Mouse (Mus musculus) neutrophil, adult 5-6 weeks (primary cell): Measurements from ENCODE around the gene Arhgap44. TPM values are rescaled to one million over a fixed set of nuclear protein-coding genes. Genes with fewer than 3 reads are reported as not detected.

Experiments
- ATAC-seq: fragments of 151-379, 151-347 bp; 2 replicates; pipeline ENCODE4 v1.8.0; 2017; ENCODE audit warnings: mild to moderate bottlenecking, moderate TSS enrichment; ENCODE audit not compliant: insufficient number of reproducible peaks, poor library complexity, low FRiP score, severe bottlenecking; ENCODE audit errors: extremely low read depth
- total RNA-seq: library from RNA; stranded (forward); fragments of 200-1000 nt; gene quantifications from 2 replicates; pipeline ENCODE4 v1.2.3, GENCODE M21; 2017

Gene Arhgap44
- total RNA-seq, 1 experiment from 2014 or later, result not detected

DNA sequence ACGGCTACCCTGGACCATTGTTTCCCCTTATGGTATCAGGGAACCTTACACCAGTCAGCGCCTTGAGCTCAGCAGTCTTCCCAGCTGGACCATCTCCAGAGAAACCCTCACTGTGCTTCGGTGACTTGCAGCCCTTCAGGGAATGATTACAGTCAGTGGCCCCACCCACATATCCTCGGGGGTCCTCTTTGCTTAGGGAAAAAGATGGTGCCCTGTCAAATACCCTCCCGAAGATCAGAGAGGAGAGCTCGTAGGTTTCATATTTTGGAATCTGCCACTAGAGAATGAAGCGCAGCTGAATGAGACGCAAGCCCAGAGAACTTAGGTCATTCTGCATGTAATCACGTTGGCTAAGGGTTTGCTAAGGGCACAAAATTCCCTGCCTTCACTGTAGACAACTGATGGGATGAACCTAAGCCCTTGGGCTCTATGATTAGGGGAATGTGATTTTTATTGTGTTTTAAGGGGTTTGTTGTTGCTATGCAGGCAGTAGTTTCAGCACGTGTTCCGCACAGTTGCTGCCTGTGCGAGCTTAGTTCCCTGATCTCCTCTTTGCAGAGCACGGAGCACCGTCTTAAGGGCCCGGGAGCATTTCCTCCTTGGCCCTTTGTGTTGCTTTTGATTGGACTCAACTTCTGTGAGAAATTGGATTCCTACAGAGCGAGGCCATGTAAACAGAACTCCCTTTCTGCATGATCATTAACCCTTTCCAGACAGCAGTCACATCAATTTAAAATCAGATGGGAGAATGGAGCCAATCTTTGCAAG lies 205.6 kb downstream of the Arhgap44 start:
- no peak for ATAC-seq

Other genes with a start within 250 kb of the Arhgap44 start
- 18.2 and 19.9 TPM in 2 replicates for gene Elac2, start 183.9 kb downstream of the Arhgap44 start, total RNA-seq
- gene 1700086D15Rik, start 3.1 kb downstream of the Arhgap44 start, total RNA-seq, result not detected in 2 replicates
- gene Myocd, start 107.0 kb upstream of the Arhgap44 start, total RNA-seq, result not detected in 2 replicates